ENCODE assay signal across 7 mouse cellular contexts in genomic region chr9:65202165-65202754, GRCm38 (mm10). TPM values are rescaled to one million over a fixed set of nuclear protein-coding genes. Genes with fewer than 3 reads are reported as not detected.
A peak's percentile ranks its signal among the peaks of the same experiment; 100 is the strongest.
DNase-seq lines count a peak whose midpoint lies in the region; ATAC-seq and TF ChIP-seq lines count a peak whose summit lies in the region.

No protein-coding gene starts in this region.

- 16% methylated on average over 11 of the region's 11 CpGs for WGBS in thymus, adult 2 months
- 27% methylated on average over 11 of the region's 11 CpGs for whole genome bisulfite sequencing in forebrain, embryonic 13.5 days
- 19% methylated on average over 11 of the region's 11 CpGs for WGBS in liver, embryonic 15.5 days (ENCODE audit: insufficient replicate concordance)

- no peaks in the 10 kb centered on the region for H3K9me3 ChIP-seq in forebrain, embryonic 13.5 days (replicated peaks)
- no peaks in the 10 kb centered on the region for H3K9me3 ChIP-seq in liver, embryonic 15.5 days (replicated peaks)

- peak; percentile 52 for ATAC-seq in forebrain, embryonic 13.5 days
- 0 out of 2 replicates have a peak, but pooled peaks have one; percentile 4 for ATAC-seq in liver, embryonic 15.5 days (ENCODE audit: insufficient read depth)

- peak overlapping the region; percentile 64 for H3K9ac ChIP-seq in forebrain, embryonic 13.5 days
- H3K9ac ChIP-seq in liver, embryonic 15.5 days: peak overlapping the region; percentile 68

- TF ChIP-seq POLR2A in thymus, adult 2 months (IDR thresholded peaks at IDR 0.05; ENCODE audit: control insufficient read depth, extremely low read depth, insufficient read depth, low read length, poor library complexity): no peak

- peak overlapping the region; percentile 47 for H3K4me3 ChIP-seq in thymus, adult 2 months (ENCODE audit: control insufficient read depth, insufficient read depth, low read length)
- peak overlapping the region; percentile 42 for H3K4me3 ChIP-seq in forebrain, embryonic 13.5 days
- H3K4me3 ChIP-seq in liver, embryonic 15.5 days (replicated peaks): peak overlapping the region; percentile 62

- peak overlapping the region; percentile 16; the same call in 1 of the 2 replicates for H3K27ac ChIP-seq in thymus, adult 2 months (ENCODE audit: control insufficient read depth, insufficient read depth, low read length)
- peak overlapping the region; percentile 78 for H3K27ac ChIP-seq in forebrain, embryonic 13.5 days
- peak overlapping the region; percentile 93 for H3K27ac ChIP-seq in liver, embryonic 15.5 days (replicated peaks)

- peaks cover 9% of the 10 kb centered on the region for H3K4me1 ChIP-seq in thymus, adult 2 months (replicated peaks; ENCODE audit: control insufficient read depth, insufficient read depth, low read length)
- no peaks in the 10 kb centered on the region; the same call in 1 of the 2 replicates for H3K4me1 ChIP-seq in forebrain, embryonic 13.5 days
- peaks cover 62% of the 10 kb centered on the region for H3K4me1 ChIP-seq in liver, embryonic 15.5 days (replicated peaks)

- no peaks in the 10 kb centered on the region for H3K36me3 ChIP-seq in thymus, adult 2 months (ENCODE audit: control insufficient read depth, insufficient read depth, low read length)
- H3K36me3 ChIP-seq in forebrain, embryonic 13.5 days (ENCODE audit: poor library complexity, severe bottlenecking): no peaks in the 10 kb centered on the region
- no peaks in the 10 kb centered on the region for H3K36me3 ChIP-seq in liver, embryonic 15.5 days (replicated peaks)

- TF ChIP-seq CTCF in thymus, adult 2 months (IDR thresholded peaks at IDR 0.05; ENCODE audit: borderline replicate concordance, control insufficient read depth, extremely low read depth, insufficient read depth, low read length, poor library complexity): no peak

- no peak for DNase-seq in thymus, adult 2 months
- no peak for DNase-seq in thymus, postnatal 0 days (ENCODE audit: low spot score)
- DNase-seq in right cerebral cortex, postnatal 36 days (ENCODE audit: low spot score in 2 of 2): no peak
- no peak for DNase-seq in right cerebral cortex, postnatal 25 days
- no peak for DNase-seq in cerebellum, adult 11 months

- peak overlapping the region; percentile 64 for H3K4me2 ChIP-seq in forebrain, embryonic 13.5 days
- peak overlapping the region; percentile 83 for H3K4me2 ChIP-seq in liver, embryonic 15.5 days

- no peaks in the 10 kb centered on the region for H3K27me3 ChIP-seq in thymus, adult 2 months (ENCODE audit: control insufficient read depth, insufficient read depth, low read length)
- H3K27me3 ChIP-seq in forebrain, embryonic 13.5 days: no peaks in the 10 kb centered on the region
- no peaks in the 10 kb centered on the region for H3K27me3 ChIP-seq in liver, embryonic 15.5 days

RNA-seq across cellular contexts. Expression of gene Parp16, which starts 7.1 kb away (rescaled TPM):
- polyA plus RNA-seq in thymus, adult 2 months (2012; rRNA removed): 9.3 and 17.1 TPM in 2 replicates
- polyA plus RNA-seq in thymus, postnatal 0 days (2015; fragmentation: Nextera tagmentation; extraction: Ambion mirVana): 6.0 and 7.3 TPM in 2 replicates
- 5.1 and 6.1 TPM in 2 replicates for polyA plus RNA-seq in forebrain, embryonic 13.5 days (2015; fragmentation: Nextera tagmentation; extraction: Ambion mirVana)
- polyA plus RNA-seq in liver, embryonic 15.5 days (2015; fragmentation: Nextera tagmentation; extraction: Ambion mirVana): 9.5 and 10.2 TPM in 2 replicates

Comparison
In these comparisons a context has a peak if more than half of its experiments do, and no peak if none do; other contexts are left out.
1. H3K27ac ChIP-seq: peak in every context shown above with its lines; median percentile 93 in liver, embryonic 15.5 days; 78 in forebrain, embryonic 13.5 days; 16 in thymus, adult 2 months.